Mouse (Mus musculus): ENCODE results near the gene Myh7. TPM values are rescaled to one million over a fixed set of nuclear protein-coding genes. Genes with fewer than 3 reads are reported as not detected.
"Not testable (repeated sequence)": the region's sequence is repeated elsewhere in the genome, so short reads cannot be mapped to it uniquely, and the experiment has no call there.

Myh7 gene
- polyA plus RNA-seq (2015; fragmentation: Nextera tagmentation; extraction: Ambion mirVana), result 3.6 and 3.8 TPM in 2 replicates

- ATAC-seq (ENCODE audit: insufficient read depth), result no peak
- H3K4me1 ChIP-seq (replicated peaks), result no peaks in the 10 kb centered on the region
- no peak within 1 kb of the TSS for H3K27ac ChIP-seq (replicated peaks)
- no peak within 1 kb of the TSS for H3K4me2 ChIP-seq
- no peaks in the 10 kb centered on the region; the same call in none of the 2 replicates for H3K27me3 ChIP-seq
- no peak within 1 kb of the TSS for H3K4me3 ChIP-seq (replicated peaks)
- H3K9me3 ChIP-seq (replicated peaks), result no peaks in the 10 kb centered on the region
- no peaks in the 10 kb centered on the region for H3K36me3 ChIP-seq (replicated peaks)
- WGBS (ENCODE audit: insufficient replicate concordance), result 44% methylated on average over 11 of the region's 11 CpGs
- no peak within 1 kb of the TSS for H3K9ac ChIP-seq
These were observed at the start of gene Myh7 for GRCm38 (mm10) chr14:54994136-54994868. Gene Myh7 (minus strand): TSS chr14:54994626.

GRCm38 (mm10) chr14:55043694-55044093 is 49.3 kb upstream of the Myh7 start:
- H3K4me2 ChIP-seq; H3K4me1 ChIP-seq (replicated peaks); H3K9ac ChIP-seq; H3K27me3 ChIP-seq; H3K36me3 ChIP-seq (replicated peaks); H3K4me3 ChIP-seq (replicated peaks); H3K27ac ChIP-seq (replicated peaks); ATAC-seq (ENCODE audit: insufficient read depth); H3K9me3 ChIP-seq (replicated peaks): not testable (repeated sequence)
- WGBS (ENCODE audit: insufficient replicate concordance), result 25% methylated on average over 1 of the region's 2 CpGs

GRCm38 (mm10) chr14:55032695-55033225 is 38.3 kb upstream of the Myh7 start:
- H3K4me1 ChIP-seq (replicated peaks), result peaks cover 17% of the 10 kb centered on the region
- WGBS (ENCODE audit: insufficient replicate concordance), result 64% methylated on average over 19 of the region's 19 CpGs
- ATAC-seq (ENCODE audit: insufficient read depth), result no peak
- no peak overlapping the region for H3K4me2 ChIP-seq
- no peak overlapping the region for H3K9ac ChIP-seq
- no peak overlapping the region for H3K4me3 ChIP-seq (replicated peaks)
- H3K36me3 ChIP-seq (replicated peaks), result no peaks in the 10 kb centered on the region
- H3K27me3 ChIP-seq, result peaks cover under 1% of the 10 kb centered on the region
- no peaks in the 10 kb centered on the region for H3K9me3 ChIP-seq (replicated peaks)
- no peak overlapping the region for H3K27ac ChIP-seq (replicated peaks)

- ATAC-seq (ENCODE audit: insufficient read depth), result no peak
- Histone ChIP-seq H3K4me2 (peak overlapping the region; percentile 28), H3K4me1 (replicated peaks) (peaks cover 17% of the 10 kb centered on the region), H3K27ac (replicated peaks) (no peak overlapping the region), H3K4me3 (replicated peaks) (no peak overlapping the region), H3K9ac (no peak overlapping the region), H3K9me3 (replicated peaks) (no peaks in the 10 kb centered on the region), H3K27me3 (no peaks in the 10 kb centered on the region), H3K36me3 (replicated peaks) (peaks cover 14% of the 10 kb centered on the region)
- 12% methylated on average over 11 of the region's 11 CpGs for WGBS (ENCODE audit: insufficient replicate concordance)
These were observed 34.7 kb upstream of the Myh7 start for GRCm38 (mm10) chr14:55029034-55029698.

- Histone ChIP-seq H3K9ac (no peak overlapping the region), H3K36me3 (replicated peaks) (peaks cover 22% of the 10 kb centered on the region), H3K4me1 (replicated peaks) (peaks cover 17% of the 10 kb centered on the region), H3K4me2 (no peak overlapping the region), H3K4me3 (replicated peaks) (no peak overlapping the region), H3K27ac (replicated peaks) (no peak overlapping the region), H3K9me3 (replicated peaks) (no peaks in the 10 kb centered on the region), H3K27me3 (no peaks in the 10 kb centered on the region)
- WGBS (ENCODE audit: insufficient replicate concordance), result 20% methylated on average over 5 of the region's 5 CpGs
- ATAC-seq (ENCODE audit: insufficient read depth), result no peak
These were observed 34.0 kb upstream of the Myh7 start for GRCm38 (mm10) chr14:55028333-55028835.

GRCm38 (mm10) chr14:55027653-55028052 is 33.2 kb upstream of the Myh7 start:
- no peak for ATAC-seq (ENCODE audit: insufficient read depth)
- WGBS (ENCODE audit: insufficient replicate concordance), result 63% methylated on average over 6 of the region's 6 CpGs
- no peak overlapping the region for H3K9ac ChIP-seq
- no peak overlapping the region for H3K4me2 ChIP-seq
- no peak overlapping the region for H3K27ac ChIP-seq (replicated peaks)
- H3K9me3 ChIP-seq (replicated peaks), result no peaks in the 10 kb centered on the region
- peaks cover 17% of the 10 kb centered on the region for H3K4me1 ChIP-seq (replicated peaks)
- peaks cover 29% of the 10 kb centered on the region for H3K36me3 ChIP-seq (replicated peaks)
- no peaks in the 10 kb centered on the region for H3K27me3 ChIP-seq
- no peak overlapping the region for H3K4me3 ChIP-seq (replicated peaks)

GRCm38 (mm10) chr14:55027251-55027650 is 32.8 kb upstream of the Myh7 start:
- no peak overlapping the region for H3K4me2 ChIP-seq
- no peak overlapping the region for H3K9ac ChIP-seq
- WGBS (ENCODE audit: insufficient replicate concordance), result 33% methylated on average over 5 of the region's 5 CpGs
- ATAC-seq (ENCODE audit: insufficient read depth), result no peak
- H3K4me3 ChIP-seq (replicated peaks), result no peak overlapping the region
- no peak overlapping the region for H3K27ac ChIP-seq (replicated peaks)
- H3K36me3 ChIP-seq (replicated peaks), result peaks cover 33% of the 10 kb centered on the region
- no peaks in the 10 kb centered on the region for H3K27me3 ChIP-seq
- H3K4me1 ChIP-seq (replicated peaks), result peaks cover 17% of the 10 kb centered on the region
- no peaks in the 10 kb centered on the region for H3K9me3 ChIP-seq (replicated peaks)

GRCm38 (mm10) chr14:55025527-55025926 is 31.1 kb upstream of the Myh7 start:
- H3K27ac ChIP-seq (replicated peaks), result no peak overlapping the region
- peaks cover 17% of the 10 kb centered on the region for H3K4me1 ChIP-seq (replicated peaks)
- no peak for ATAC-seq (ENCODE audit: insufficient read depth)
- no peak overlapping the region for H3K4me2 ChIP-seq
- H3K4me3 ChIP-seq (replicated peaks), result no peak overlapping the region
- 75% methylated on average over 5 of the region's 5 CpGs for WGBS (ENCODE audit: insufficient replicate concordance)
- no peak overlapping the region for H3K9ac ChIP-seq
- no peaks in the 10 kb centered on the region for H3K27me3 ChIP-seq
- H3K9me3 ChIP-seq (replicated peaks), result no peaks in the 10 kb centered on the region
- peaks cover 50% of the 10 kb centered on the region for H3K36me3 ChIP-seq (replicated peaks)

GRCm38 (mm10) chr14:55024236-55024635 is 29.8 kb upstream of the Myh7 start:
- Histone ChIP-seq H3K4me1 (replicated peaks) (peaks cover 11% of the 10 kb centered on the region), H3K36me3 (replicated peaks) (peaks cover 55% of the 10 kb centered on the region), H3K4me3 (replicated peaks) (no peak overlapping the region), H3K4me2 (no peak overlapping the region), H3K27ac (replicated peaks) (no peak overlapping the region), H3K9me3 (replicated peaks) (no peaks in the 10 kb centered on the region), H3K9ac (no peak overlapping the region), H3K27me3 (no peaks in the 10 kb centered on the region)
- WGBS (ENCODE audit: insufficient replicate concordance), result 64% methylated on average over 7 of the region's 7 CpGs
- ATAC-seq (ENCODE audit: insufficient read depth), result no peak

- no peak overlapping the region for H3K9ac ChIP-seq
- H3K4me2 ChIP-seq, result no peak overlapping the region
- no peak overlapping the region for H3K27ac ChIP-seq (replicated peaks)
- H3K36me3 ChIP-seq (replicated peaks), result peaks cover 64% of the 10 kb centered on the region
- no peak for ATAC-seq (ENCODE audit: insufficient read depth)
- H3K27me3 ChIP-seq, result no peaks in the 10 kb centered on the region
- H3K9me3 ChIP-seq (replicated peaks), result no peaks in the 10 kb centered on the region
- WGBS (ENCODE audit: insufficient replicate concordance), result 88% methylated on average over 15 of the region's 15 CpGs
- H3K4me3 ChIP-seq (replicated peaks), result no peak overlapping the region
- no peaks in the 10 kb centered on the region; the same call in 1 of the 2 replicates for H3K4me1 ChIP-seq (replicated peaks)
These were observed 28.6 kb upstream of the Myh7 start for GRCm38 (mm10) chr14:55023011-55023410.

GRCm38 (mm10) chr14:55020394-55020793 is 26.0 kb upstream of the Myh7 start:
- peaks cover 11% of the 10 kb centered on the region for H3K4me1 ChIP-seq (replicated peaks)
- peaks cover 70% of the 10 kb centered on the region for H3K36me3 ChIP-seq (replicated peaks)
- 83% methylated on average over 9 of the region's 9 CpGs for WGBS (ENCODE audit: insufficient replicate concordance)

More at GRCm38 (mm10) chr14:55020394-55020793, 26.0 kb upstream of the Myh7 start:
- no peak for ATAC-seq (ENCODE audit: insufficient read depth)
- no peak overlapping the region for H3K4me2 ChIP-seq
- no peak overlapping the region for H3K27ac ChIP-seq (replicated peaks)
- H3K9me3 ChIP-seq (replicated peaks), result no peaks in the 10 kb centered on the region
- H3K27me3 ChIP-seq, result no peaks in the 10 kb centered on the region
- no peak overlapping the region for H3K4me3 ChIP-seq (replicated peaks)
- no peak overlapping the region for H3K9ac ChIP-seq
